Mouse (Mus musculus): Measurements from ENCODE around the gene Tenm4.
"Not testable (repeated sequence)": the region's sequence is repeated elsewhere in the genome, so short reads cannot be mapped to it uniquely, and the experiment has no call there.

The Tenm4 gene

GRCm38 (mm10) chr7:96903088-96903985 lies 732.3 kb downstream of the Tenm4 start:
- no peak for DNase-seq (ENCODE audit: low spot score)

- no peak for DNase-seq (ENCODE audit: low spot score)
These were observed 733.4 kb downstream of the Tenm4 start for GRCm38 (mm10) chr7:96904442-96904841.

DNA sequence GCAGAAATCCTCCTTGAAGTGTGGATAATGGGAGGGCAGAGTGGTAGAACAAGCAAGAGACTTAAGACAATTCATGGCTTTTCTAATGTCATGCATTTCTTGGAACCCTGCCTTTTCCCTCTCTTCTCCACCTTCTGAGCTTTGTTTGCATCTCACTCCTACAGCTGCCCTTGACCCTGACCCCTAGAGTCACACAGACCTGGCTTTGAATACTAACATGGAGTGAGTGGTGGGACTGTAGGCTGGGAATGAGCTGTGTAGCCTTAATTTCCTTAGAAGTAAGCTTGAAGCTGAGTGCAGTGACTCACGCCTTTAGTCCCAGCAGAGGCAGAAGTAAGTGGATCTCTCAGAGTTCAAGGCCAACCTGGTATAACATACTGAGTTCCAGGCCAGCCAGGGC lies 733.9 kb downstream of the Tenm4 start:
- no peak for DNase-seq (ENCODE audit: low spot score)

DNA sequence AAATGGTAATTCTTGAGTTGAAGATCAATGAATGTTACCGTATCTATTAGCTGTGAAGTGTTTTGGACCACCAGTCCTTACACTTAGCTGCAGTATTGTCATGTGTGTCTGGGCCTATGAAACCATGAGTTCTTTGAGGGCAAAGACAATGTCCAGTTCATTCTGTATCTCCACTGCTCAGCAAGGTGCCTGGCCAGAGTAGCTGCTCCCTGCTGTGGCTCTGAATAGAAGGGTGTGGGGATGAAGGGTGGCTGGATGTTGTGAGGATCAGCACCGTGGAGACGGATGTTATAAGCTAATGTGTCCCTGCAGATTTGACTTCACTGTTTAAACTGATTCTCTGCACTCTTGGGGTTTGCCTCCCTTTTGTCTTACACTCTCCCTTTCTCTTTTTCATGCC lies 734.4 kb downstream of the Tenm4 start:
- no peak for DNase-seq (ENCODE audit: low spot score)

DNA sequence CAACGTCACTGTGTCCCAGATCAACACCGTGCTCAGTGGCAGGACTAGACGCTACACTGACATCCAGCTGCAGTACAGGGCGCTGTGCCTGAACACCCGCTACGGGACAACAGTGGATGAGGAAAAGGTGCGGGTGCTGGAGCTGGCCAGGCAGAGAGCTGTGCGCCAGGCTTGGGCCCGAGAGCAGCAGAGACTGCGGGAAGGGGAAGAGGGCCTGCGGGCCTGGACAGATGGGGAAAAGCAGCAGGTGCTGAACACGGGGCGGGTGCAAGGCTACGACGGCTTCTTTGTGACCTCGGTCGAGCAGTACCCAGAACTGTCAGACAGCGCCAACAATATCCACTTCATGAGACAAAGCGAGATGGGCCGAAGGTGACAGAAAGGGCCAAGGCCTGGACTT lies 735.2 kb downstream of the Tenm4 start:
- no peak for DNase-seq (ENCODE audit: low spot score)

GRCm38 (mm10) chr7:96907971-96908680 lies 737.1 kb downstream of the Tenm4 start:
- DNase-seq (ENCODE audit: low spot score), result no peak

DNA sequence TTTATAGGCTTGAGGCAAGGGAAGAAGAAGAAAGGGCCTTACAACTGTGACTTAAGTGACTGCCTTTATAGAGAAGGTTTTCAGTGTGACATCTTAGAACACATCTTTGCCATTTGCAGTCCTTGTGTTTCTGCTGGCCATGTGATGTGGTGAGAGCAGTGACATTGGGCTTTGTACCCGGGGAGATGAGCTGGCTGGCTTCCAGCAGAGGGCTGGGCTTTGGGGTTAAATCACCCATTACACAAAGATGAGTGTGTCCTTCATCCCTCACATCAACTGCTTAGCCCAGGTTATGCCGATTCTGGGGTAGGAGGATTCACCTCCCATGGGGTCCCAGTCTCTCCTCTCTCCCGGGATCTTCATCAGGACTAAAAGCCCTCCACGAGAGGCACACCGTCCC lies 738.8 kb downstream of the Tenm4 start:
- no peak for DNase-seq (ENCODE audit: low spot score)

- no peak for DNase-seq (ENCODE audit: low spot score)
These were observed 739.4 kb downstream of the Tenm4 start for GRCm38 (mm10) chr7:96910310-96910960.

GRCm38 (mm10) chr7:96914031-96914430 lies 743.0 kb downstream of the Tenm4 start:
- DNase-seq (ENCODE audit: low spot score), result peak; percentile 75

GRCm38 (mm10) chr7:96915452-96916105 lies 744.5 kb downstream of the Tenm4 start:
- DNase-seq (ENCODE audit: low spot score), result peak; percentile 61

DNA sequence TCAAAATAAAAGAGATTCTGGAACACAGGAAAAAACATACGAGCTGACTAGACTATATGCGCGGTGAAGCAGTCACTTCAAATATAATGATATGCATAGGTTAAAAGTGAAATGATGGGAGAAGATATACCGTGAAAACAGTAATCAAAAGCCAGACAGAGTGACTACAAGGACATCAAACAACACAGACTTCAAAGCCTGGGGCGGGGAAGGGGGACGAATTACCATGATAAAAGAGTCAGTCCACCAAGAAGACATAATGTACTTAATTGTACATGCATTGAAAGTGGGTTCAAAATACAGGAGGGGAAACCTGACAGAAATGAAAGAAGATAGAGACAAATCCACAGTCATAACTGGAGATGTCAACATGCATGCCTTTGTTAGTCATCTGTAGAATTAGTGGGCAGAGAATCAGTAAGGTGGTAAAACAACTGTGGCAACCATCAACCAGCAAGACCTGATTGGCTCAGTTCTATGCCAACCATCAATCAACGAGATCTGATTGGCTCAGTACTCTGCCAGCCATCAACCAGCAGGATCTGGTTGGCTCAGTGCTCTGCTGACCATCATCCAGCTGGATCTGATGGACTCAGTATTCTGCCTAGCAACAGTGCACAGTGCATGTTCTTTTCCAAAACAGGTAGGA lies 749.5 kb downstream of the Tenm4 start:
- DNase-seq (ENCODE audit: low spot score), result no peak

GRCm38 (mm10) chr7:96922927-96923326 lies 751.9 kb downstream of the Tenm4 start:
- DNase-seq (ENCODE audit: low spot score), result no peak

- DNase-seq (ENCODE audit: low spot score), result no peak
These were observed 772.8 kb downstream of the Tenm4 start for GRCm38 (mm10) chr7:96943715-96944377.

DNA sequence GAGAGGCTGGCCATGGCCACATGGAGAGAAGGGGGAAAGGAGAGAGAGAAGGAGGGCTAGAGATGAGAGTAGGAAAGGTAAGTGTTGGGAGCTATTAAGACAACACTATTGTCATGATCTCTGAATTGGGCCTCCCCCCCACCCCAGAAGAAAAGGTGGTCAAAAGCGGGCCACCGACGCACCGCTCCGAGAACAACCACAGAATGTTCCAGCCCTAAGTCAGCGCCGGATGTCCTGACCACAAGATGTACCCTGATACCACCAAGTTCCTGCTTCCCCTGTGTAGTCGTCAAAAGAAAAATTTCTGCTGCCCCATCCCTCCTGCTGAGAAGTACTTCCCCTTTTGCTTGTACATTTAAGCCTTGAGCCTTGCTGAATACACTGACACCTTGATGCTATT lies 775.5 kb downstream of the Tenm4 start:
- not testable (repeated sequence) for DNase-seq (ENCODE audit: low spot score)

DNA sequence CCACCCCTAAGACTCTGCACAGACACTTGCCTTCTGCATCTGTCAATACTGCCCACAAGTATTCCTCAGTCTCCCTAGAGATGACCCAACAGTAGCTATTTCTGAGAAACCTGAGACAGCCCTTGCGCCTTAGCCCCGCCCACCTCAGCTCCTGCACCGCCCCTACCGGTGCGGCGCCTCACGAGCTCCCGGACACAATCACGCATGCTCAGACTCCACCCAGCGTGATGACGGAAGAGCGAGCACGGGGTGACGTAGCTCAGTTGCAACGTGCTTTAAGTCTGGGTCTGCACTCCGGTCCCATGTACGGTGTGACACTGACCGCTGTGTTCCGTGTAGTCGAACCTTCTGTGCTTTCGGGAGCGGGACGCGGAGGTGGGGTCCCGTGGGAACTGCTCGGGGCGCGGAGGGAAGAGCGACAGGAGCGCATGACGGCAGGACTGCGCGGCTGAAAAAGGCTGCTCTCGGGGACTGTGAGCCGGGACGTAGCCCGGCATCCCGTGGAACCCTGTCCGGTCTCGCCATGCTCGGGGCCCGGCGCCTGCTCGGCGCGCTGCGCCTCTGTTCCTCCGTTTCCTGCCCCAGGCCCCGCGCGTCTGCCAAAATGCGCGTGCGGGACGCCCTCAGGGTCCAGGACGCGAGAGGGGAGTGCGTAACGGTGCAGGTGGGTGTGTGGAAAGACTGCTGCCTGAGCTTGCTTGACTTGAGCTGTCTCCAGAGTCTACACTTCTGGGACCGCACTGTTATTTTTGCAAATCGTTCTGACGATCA lies 780.4 kb downstream of the Tenm4 start, which contains the start of gene Nars2:
Nars2 (plus strand) TSS at position 225 of the 771 bp plus-strand sequence.
- peak; percentile 94 for DNase-seq (ENCODE audit: low spot score)

DNA sequence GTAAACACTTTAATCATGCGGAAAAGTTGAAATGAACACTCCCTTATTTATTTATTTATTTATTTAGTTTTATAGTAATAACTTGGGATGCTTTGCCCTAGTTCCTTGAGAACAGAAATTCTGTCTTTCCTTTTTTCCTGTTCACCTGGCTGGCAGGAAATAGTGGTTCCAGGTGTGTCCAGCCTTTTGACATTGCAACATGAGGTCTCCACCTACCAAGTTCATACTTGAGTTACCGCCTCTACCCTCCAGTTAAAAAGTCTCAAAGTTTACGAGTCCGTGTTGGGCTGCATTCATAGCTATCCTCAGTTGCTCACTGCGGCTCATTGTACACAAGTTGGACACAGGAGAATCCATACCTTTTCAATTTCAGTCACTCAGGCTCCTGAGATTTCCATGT lies 781.0 kb downstream of the Tenm4 start:
- DNase-seq (ENCODE audit: low spot score), result no peak

GRCm38 (mm10) chr7:96959168-96959567 lies 788.1 kb downstream of the Tenm4 start:
- DNase-seq (ENCODE audit: low spot score), result no peak

All from lung, postnatal 25 days (tissue).